Mouse (Mus musculus) stomach, postnatal 0 days (tissue): Measurements from ENCODE around the gene Magi1.

Source experiments
- CTCF ChIP-seq: IDR thresholded peaks from 2 replicates; pipeline ENCODE4 v1.5.1; 2016; ENCODE audit warnings: antibody characterized with exemption, low read depth, mild to moderate bottlenecking, moderate library complexity
- EP300 ChIP-seq: optimal IDR thresholded peaks from 2 replicates; pipeline ENCODE3; 2016; ENCODE audit warnings: antibody characterized with exemption

GRCm38 (mm10) chr6:93697956-93698355, 585.8 kb downstream of the Magi1 start:
- TF ChIP-seq CTCF (no peak), EP300 (no peak)
